Mouse (Mus musculus) liver, embryonic 14.5 days (tissue): Measurements from ENCODE around the gene Fam181b.

Experiments used
- CTCF ChIP-seq: IDR thresholded peaks from 2 replicates; pipeline ENCODE4 v1.5.1; 2016; ENCODE audit warnings: antibody characterized with exemption, low read depth, control low read depth
- EP300 ChIP-seq: IDR thresholded peaks from 2 replicates; pipeline ENCODE4 v1.6.1; 2016; ENCODE audit warnings: antibody characterized with exemption, low read depth

DNA sequence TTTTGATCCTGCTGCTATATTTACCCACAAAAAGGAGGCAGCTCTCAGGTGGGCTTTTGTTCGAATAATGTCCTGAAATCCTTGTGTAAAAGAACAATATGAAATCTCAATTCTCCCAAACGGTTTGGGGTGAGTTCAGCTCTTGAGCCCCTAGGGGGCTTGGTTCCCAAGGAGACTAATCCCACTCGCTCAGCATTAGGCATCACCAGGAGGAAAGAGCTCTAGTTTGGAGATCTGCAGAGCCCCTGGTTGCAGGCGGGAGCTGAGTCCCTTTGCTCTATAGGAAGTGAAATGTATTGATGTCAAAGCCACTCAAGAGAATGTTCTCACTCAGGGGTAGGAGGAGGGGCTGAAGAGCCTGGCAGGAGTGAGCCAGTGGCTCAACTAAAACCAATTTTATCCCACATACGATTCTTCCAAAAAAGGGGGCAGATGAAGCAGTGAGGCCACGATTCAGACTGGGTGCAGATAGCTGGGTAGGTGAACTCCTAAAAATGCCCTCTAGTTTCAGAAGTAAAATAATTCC is 3.2 kb upstream of the Fam181b start:
- TF ChIP-seq CTCF (no peak), EP300 (no peak)
